Mouse (Mus musculus) c-Kit-positive CD71-positive TER-119-negative erythroid progenitor cells, embryonic 14.5 days (primary cell): Measurements from ENCODE around the gene Mlc1.

Experiments
- DNase-seq: peaks from one replicate; pipeline ENCODE4 v3.0.0-alpha.2; 2013; ENCODE audit warnings: low read depth

The Mlc1 gene

GRCm38 (mm10) chr15:88936619-88937290 lies 42.1 kb downstream of the Mlc1 start:
- DNase-seq, result no peak

GRCm38 (mm10) chr15:88934141-88934540 lies 44.7 kb downstream of the Mlc1 start:
- no peak for DNase-seq

- DNase-seq, result no peak
These were observed 46.1 kb downstream of the Mlc1 start for GRCm38 (mm10) chr15:88932667-88933066.

GRCm38 (mm10) chr15:88921992-88922310 lies 56.9 kb downstream of the Mlc1 start:
- DNase-seq, result no peak

GRCm38 (mm10) chr15:88921131-88921991 lies 57.4 kb downstream of the Mlc1 start:
- DNase-seq, result peak; percentile 55

GRCm38 (mm10) chr15:88920065-88920464 lies 58.7 kb downstream of the Mlc1 start:
- DNase-seq, result no peak

- DNase-seq, result no peak
These were observed 59.5 kb downstream of the Mlc1 start for GRCm38 (mm10) chr15:88919328-88919727.

GRCm38 (mm10) chr15:88917126-88917525 lies 61.7 kb downstream of the Mlc1 start:
- DNase-seq, result no peak

GRCm38 (mm10) chr15:88916366-88916765 lies 62.4 kb downstream of the Mlc1 start:
- DNase-seq, result no peak

GRCm38 (mm10) chr15:88915046-88915445 lies 63.8 kb downstream of the Mlc1 start:
- DNase-seq, result no peak

GRCm38 (mm10) chr15:88906347-88906746 lies 72.5 kb downstream of the Mlc1 start:
- no peak for DNase-seq
